Comparison of ENCODE assay signal across 10 mouse cellular contexts in genomic region chr10:128919966-128920365, GRCm38 (mm10). TPM values are rescaled to one million over a fixed set of nuclear protein-coding genes. Genes with fewer than 3 reads are reported as not detected.
DNase-seq lines count a peak whose midpoint lies in the region; ATAC-seq and TF ChIP-seq lines count a peak whose summit lies in the region.
"Had no signal": no experiment of that assay in that cellular context is flagged by ENCODE, and none has a peak within 500 bp of the region (broad histone marks: within the 10 kb centered on the region; RNA-seq: fewer than 3 reads in every experiment).

No protein-coding gene starts in this region.

- no peaks in the 10 kb centered on the region for H3K9me3 ChIP-seq in neural tube, embryonic 15.5 days (replicated peaks)
- H3K9me3 ChIP-seq: megakaryocyte, embryonic 14.5 days had no signal

- TF ChIP-seq POLR2A in embryonic fibroblast, embryonic 13.5 days (IDR thresholded peaks at IDR 0.05; ENCODE audit: low read depth, low read length), result peak; percentile 33; the same call in 1 of the 2 replicates

- peak overlapping the region; percentile 100 for H3K27ac ChIP-seq in gastrocnemius, adult 2 months
- peak overlapping the region; percentile 56; the same call in 1 of the 2 replicates for H3K27ac ChIP-seq in left cerebral cortex, adult 2 months
- peak overlapping the region; percentile 83 for H3K27ac ChIP-seq in embryonic fibroblast, embryonic 13.5 days (ENCODE audit: insufficient read depth, low read length)
- peak overlapping the region; percentile 70 for H3K27ac ChIP-seq in neural tube, embryonic 15.5 days (replicated peaks)

- TF ChIP-seq CTCF in gastrocnemius, adult 2 months (IDR thresholded peaks at IDR 0.05), result no peak
- TF ChIP-seq CTCF in left cerebral cortex, adult 2 months (IDR thresholded peaks at IDR 0.05), result no peak
- no peak for TF ChIP-seq CTCF in embryonic fibroblast, embryonic 13.5 days (IDR thresholded peaks at IDR 0.05; ENCODE audit: borderline replicate concordance, insufficient read depth, low read length)

- peaks cover 6% of the 10 kb centered on the region; the same call in 1 of the 2 replicates for H3K36me3 ChIP-seq in neural tube, embryonic 15.5 days

- H3K9ac ChIP-seq in neural tube, embryonic 15.5 days (replicated peaks), result no peak overlapping the region

- 86% methylated on average over 7 of the region's 7 CpGs for WGBS in neural tube, embryonic 15.5 days

- no peak for DNase-seq in gastrocnemius, adult 2 months
- DNase-seq in gastrocnemius, adult 18-20 months (ENCODE audit: low spot score), result no peak
- no peak for DNase-seq in left cerebral cortex, adult 2 months (ENCODE audit: extremely low spot score in 1 of 2, low spot score in 2 of 2)
- no peak for DNase-seq in left cerebral cortex, postnatal 4 days
- DNase-seq in ovary, postnatal 10 days (ENCODE audit: low spot score), result no peak
- DNase-seq in embryo, embryonic 11 days, result no peak
- DNase-seq: gastrocnemius, postnatal 10 days had no signal

- no peak for ATAC-seq in neural tube, embryonic 15.5 days (ENCODE audit: low FRiP score)

- H3K4me2 ChIP-seq in neural tube, embryonic 15.5 days, result no peak overlapping the region

- no peaks in the 10 kb centered on the region for H3K27me3 ChIP-seq in neural tube, embryonic 15.5 days (replicated peaks)
- H3K27me3 ChIP-seq: megakaryocyte, embryonic 14.5 days had no signal

- H3K4me3 ChIP-seq in gastrocnemius, adult 2 months, result peak overlapping the region; percentile 11
- no peak overlapping the region for H3K4me3 ChIP-seq in left cerebral cortex, adult 2 months
- no peak overlapping the region for H3K4me3 ChIP-seq in embryonic fibroblast, embryonic 13.5 days (ENCODE audit: insufficient read depth, low read length)
- H3K4me3 ChIP-seq in neural tube, embryonic 15.5 days (replicated peaks), result no peak overlapping the region

- intact Hi-C loops in gastrocnemius, adult 2 months (cut with DNase I), result loop anchor here (10.0 kb wide), 1 partner anchor 885 kb away; the partner anchor contains the start of gene Naca
- intact Hi-C loops in left cerebral cortex, adult 2 months (cut with DNase I), result no loop called here
- intact Hi-C loops in left cerebral cortex, postnatal 4 days (cut with DNase I), result no loop called here

- peaks cover 32% of the 10 kb centered on the region for H3K4me1 ChIP-seq in embryonic fibroblast, embryonic 13.5 days (ENCODE audit: control insufficient read depth, insufficient read depth, low read length)
- H3K4me1 ChIP-seq in neural tube, embryonic 15.5 days, result peaks cover 57% of the 10 kb centered on the region

RNA-seq across cellular contexts. Expression of gene Rdh5, which starts 2.7 kb away (rescaled TPM):
- total RNA-seq in gastrocnemius, adult 2 months (2021), result 1 to 10 TPM; 5.1 to 5.2 TPM
- total RNA-seq in gastrocnemius, adult 18-20 months (2021), result 1 to 10 TPM; 3.1 to 3.9 TPM
- 1 to 10 TPM; 6.5 to 7.4 TPM for total RNA-seq in left cerebral cortex, adult 2 months (2021)
- 1 to 10 TPM; 5.4 to 6.1 TPM for total RNA-seq in left cerebral cortex, postnatal 4 days (2021)
- polyA plus RNA-seq in embryonic fibroblast, embryonic 13.5 days (2011; ENCODE audit: insufficient read length, low read depth, missing spikeins), result 5.5 and 7.7 TPM in 2 replicates
- 15.7 and 19.8 TPM in 2 replicates for polyA plus RNA-seq in neural tube, embryonic 15.5 days (2015; fragmentation: Nextera tagmentation; extraction: Ambion mirVana)

RNA-seq across cellular contexts. Expression of gene Bloc1s1, which starts 3.9 kb away (rescaled TPM):
- 100 to 1,000 TPM; 137 to 169 TPM for total RNA-seq in gastrocnemius, adult 2 months (2021)
- total RNA-seq in gastrocnemius, adult 18-20 months (2021), result 100 to 1,000 TPM; 153 to 154 TPM
- total RNA-seq in left cerebral cortex, adult 2 months (2021), result 10 to 100 TPM; 78.8 to 80.8 TPM
- total RNA-seq in left cerebral cortex, postnatal 4 days (2021), result 10 to 100 TPM; 90.7 to 91.9 TPM
- 80.5 and 91.4 TPM in 2 replicates for polyA plus RNA-seq in embryonic fibroblast, embryonic 13.5 days (2011; ENCODE audit: insufficient read length, low read depth, missing spikeins)
- polyA plus RNA-seq in neural tube, embryonic 15.5 days (2015; fragmentation: Nextera tagmentation; extraction: Ambion mirVana), result 248 and 265 TPM in 2 replicates

RNA-seq across cellular contexts. Expression of gene Itga7, which starts 13.7 kb away (rescaled TPM):
- 10 to 100 TPM; 58.4 to 72.9 TPM for total RNA-seq in gastrocnemius, adult 2 months (2021)
- 10 to 100 TPM; 40.4 to 60.8 TPM for total RNA-seq in gastrocnemius, adult 18-20 months (2021)
- total RNA-seq in left cerebral cortex, adult 2 months (2021), result 10 to 100 TPM; 13.2 to 16.3 TPM
- total RNA-seq in left cerebral cortex, postnatal 4 days (2021), result 1 to 10 TPM; 8.9 to 9.1 TPM
- 16.9 and 22.1 TPM in 2 replicates for polyA plus RNA-seq in embryonic fibroblast, embryonic 13.5 days (2011; ENCODE audit: insufficient read length, low read depth, missing spikeins)
- polyA plus RNA-seq in neural tube, embryonic 15.5 days (2015; fragmentation: Nextera tagmentation; extraction: Ambion mirVana), result 7.2 and 8.8 TPM in 2 replicates

RNA-seq across cellular contexts. Expression of gene Cd63, which starts 19.2 kb away (rescaled TPM):
- total RNA-seq in gastrocnemius, adult 2 months (2021), result 100 to 1,000 TPM; 124 to 132 TPM
- 100 to 1,000 TPM; 101 to 160 TPM for total RNA-seq in gastrocnemius, adult 18-20 months (2021)
- total RNA-seq in left cerebral cortex, adult 2 months (2021), result 10 to 100 TPM; 63.7 to 73.3 TPM
- total RNA-seq in left cerebral cortex, postnatal 4 days (2021), result 10 to 100 TPM; 52.7 to 64.3 TPM
- 686 and 779 TPM in 2 replicates for polyA plus RNA-seq in embryonic fibroblast, embryonic 13.5 days (2011; ENCODE audit: insufficient read length, low read depth, missing spikeins)
- polyA plus RNA-seq in neural tube, embryonic 15.5 days (2015; fragmentation: Nextera tagmentation; extraction: Ambion mirVana), result 254 and 295 TPM in 2 replicates

RNA-seq across cellular contexts. Expression of gene Gdf11, which starts 28.4 kb away (rescaled TPM):
- total RNA-seq in gastrocnemius, adult 2 months (2021), result 1 to 10 TPM; 4.8 to 5.2 TPM
- total RNA-seq in gastrocnemius, adult 18-20 months (2021), result 1 to 10 TPM; 2.8 to 8.0 TPM
- total RNA-seq in left cerebral cortex, adult 2 months (2021), result 10 to 100 TPM; 13.1 to 15.3 TPM
- total RNA-seq in left cerebral cortex, postnatal 4 days (2021), result 10 to 100 TPM; 18.8 to 20.1 TPM
- 16.3 and 19.4 TPM in 2 replicates for polyA plus RNA-seq in embryonic fibroblast, embryonic 13.5 days (2011; ENCODE audit: insufficient read length, low read depth, missing spikeins)
- 6.8 and 9.0 TPM in 2 replicates for polyA plus RNA-seq in neural tube, embryonic 15.5 days (2015; fragmentation: Nextera tagmentation; extraction: Ambion mirVana)
